Mouse (Mus musculus) ES-E14 (cell line): Measurements from ENCODE around the gene Casc1. TPM values are rescaled to one million over a fixed set of nuclear protein-coding genes. Genes with fewer than 3 reads are reported as not detected.

Source experiments
- DNase-seq: peaks from one replicate; pipeline ENCODE4 v3.0.0-alpha.2; 2013; ENCODE audit warnings: low read depth, low spot score
- H3K27ac ChIP-seq: 2 replicates; pipeline ENCODE4 v1.5.1; 2012; ENCODE audit warnings: low read depth, mild to moderate bottlenecking, low read length, moderate library complexity, mixed read lengths; ENCODE audit not compliant: poor library complexity, insufficient read depth, severe bottlenecking
- H3K36me3 ChIP-seq: 2 replicates; pipeline ENCODE4 v1.6.1; 2012; ENCODE audit warnings: mild to moderate bottlenecking, low read length, moderate library complexity, mixed read lengths; ENCODE audit not compliant: control insufficient read depth, poor library complexity, insufficient read depth, severe bottlenecking
- H3K4me1 ChIP-seq, 2 experiments: fragments of 150-350 bp in 1 of 2; sonication (generic) in 1 of 2; 2 replicates each; pipeline ENCODE4 v1.6.1; 2012; ENCODE audit warnings: low read length in 2 of 2, mild to moderate bottlenecking in 1 of 2, mixed read lengths in 1 of 2; ENCODE audit not compliant: control insufficient read depth in 2 of 2, insufficient read depth in 2 of 2, poor library complexity in 1 of 2
- H3K4me3 ChIP-seq, 2 experiments: fragments of 150-350 bp in 1 of 2; sonication (generic) in 1 of 2; 2 replicates each; pipeline ENCODE4 v1.5.1; 2012; ENCODE audit warnings: low read length in 2 of 2, low read depth in 1 of 2, mild to moderate bottlenecking in 1 of 2, mixed read lengths in 1 of 2; ENCODE audit not compliant: insufficient read depth in 1 of 2, poor library complexity in 1 of 2, severe bottlenecking in 1 of 2
- H3K9ac ChIP-seq: 2 replicates; pipeline ENCODE4 v1.6.1; 2012; ENCODE audit warnings: low read depth, mild to moderate bottlenecking, low read length, mixed read lengths; ENCODE audit not compliant: poor library complexity, insufficient read depth, severe bottlenecking
- H3K9me3 ChIP-seq: fragments of 150-350 bp; sonication (generic); 2 replicates; pipeline ENCODE4 v1.6.1; 2012; ENCODE audit warnings: low read depth, mild to moderate bottlenecking, low read length; ENCODE audit not compliant: control insufficient read depth, insufficient read depth
- CHD2 ChIP-seq: IDR thresholded peaks from 2 replicates; pipeline ENCODE4 v1.6.1; 2014; ENCODE audit warnings: mild to moderate bottlenecking, low read depth, low read length, inconsistent platforms
- HCFC1 ChIP-seq: IDR thresholded peaks from 2 replicates; pipeline ENCODE4 v1.6.1; 2012; ENCODE audit warnings: low read length, inconsistent platforms, borderline replicate concordance; ENCODE audit not compliant: insufficient read depth
- MAFK ChIP-seq: IDR thresholded peaks from 2 replicates; pipeline ENCODE4 v1.6.1; 2014; ENCODE audit warnings: mild to moderate bottlenecking, low read depth, low read length, inconsistent platforms; ENCODE audit not compliant: insufficient read depth
- ZC3H11A ChIP-seq: IDR thresholded peaks from 2 replicates; pipeline ENCODE4 v1.6.1; 2012; ENCODE audit warnings: low read depth, mild to moderate bottlenecking, inconsistent platforms, low read length, borderline replicate concordance
- ZNF384 ChIP-seq: IDR thresholded peaks from 2 replicates; pipeline ENCODE4 v1.6.1; 2012; ENCODE audit warnings: low read depth, low read length, inconsistent platforms
- in situ Hi-C, 2 experiments: fragments of 600-800 bp; cut with MboI; formaldehyde crosslinking; loops; one replicate each; pipeline ENCODE4 v1.15.1; 2025; ENCODE audit warnings: low sequenced_read_pairs in 2 of 2, inconsistent platforms in 1 of 2; ENCODE audit not compliant: unreplicated experiment in 2 of 2
- total RNA-seq: library from RNA; depleted of rRNA; stranded (reverse); fragments of 300-350 nt; gene quantifications from 2 replicates; pipeline ENCODE4 v1.2.3, GENCODE M21; 2012

Casc1 gene
- total RNA-seq, 1 experiment: 0.80 TPM

DNA sequence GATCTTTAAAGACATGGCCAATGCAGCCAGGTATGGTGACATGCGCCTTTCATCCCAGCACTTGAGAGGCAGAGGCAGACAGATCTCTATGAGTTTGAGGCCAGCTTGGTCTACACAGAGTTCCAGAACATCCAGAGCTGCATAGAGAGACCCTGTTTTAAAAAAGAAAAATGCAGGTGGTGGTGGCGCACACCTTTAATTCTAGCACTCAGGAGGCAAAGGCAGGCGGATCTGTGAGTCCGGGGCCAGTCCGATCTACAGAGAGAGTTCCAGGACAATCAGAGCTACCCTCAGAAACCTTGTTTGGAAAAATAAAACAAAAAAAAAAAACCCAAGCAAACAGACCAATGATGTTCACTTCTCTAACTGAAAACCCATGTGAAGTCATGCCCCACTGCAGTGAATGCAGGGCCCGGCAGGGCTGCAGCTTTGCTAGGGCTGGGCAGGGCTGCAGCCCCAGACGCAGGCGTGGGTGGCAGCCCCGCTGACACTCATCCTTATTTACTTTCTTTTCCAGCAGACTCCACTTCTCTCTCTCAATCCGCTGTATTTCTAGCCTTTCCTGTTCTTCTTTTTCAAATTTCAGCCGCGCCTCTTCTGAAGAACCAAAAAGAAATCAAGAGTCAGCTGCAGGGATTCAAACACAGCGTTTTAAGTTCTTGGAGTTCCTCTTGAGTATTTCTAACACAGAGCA lies 8.2 kb downstream of the Casc1 start:
- H3K4me3 ChIP-seq: no peak overlapping the region
- TF ChIP-seq HCFC1: no peak
- no peak for TF ChIP-seq ZC3H11A
- no peak for TF ChIP-seq MAFK
- no peak for TF ChIP-seq CHD2
- TF ChIP-seq ZNF384: no peak
- no peaks in the 10 kb centered on the region for H3K36me3 ChIP-seq
- in situ Hi-C loops: loop anchor here in 1 of 2 experiments (25.0 kb wide), 1 partner anchor 135 kb away; no protein-coding TSS in a partner anchor
- H3K9ac ChIP-seq: no peak overlapping the region
- H3K27ac ChIP-seq: no peak overlapping the region
- H3K4me1 ChIP-seq: no peaks in the 10 kb centered on the region
- no peaks in the 10 kb centered on the region for H3K9me3 ChIP-seq
- DNase-seq: no peak

- H3K4me1 ChIP-seq: no peaks in the 10 kb centered on the region
- no peak for DNase-seq
- no peaks in the 10 kb centered on the region for H3K36me3 ChIP-seq
- H3K9me3 ChIP-seq: no peaks in the 10 kb centered on the region
- H3K9ac ChIP-seq: no peak overlapping the region
- no peak overlapping the region for H3K27ac ChIP-seq
- TF ChIP-seq MAFK (no peak), ZC3H11A (no peak), ZNF384 (no peak), CHD2 (no peak), HCFC1 (no peak)
- in situ Hi-C loops: no loop called here
- H3K4me3 ChIP-seq: no peak overlapping the region
These were observed 12.7 kb downstream of the Casc1 start for GRCm38 (mm10) chr6:145197949-145198686.

DNA sequence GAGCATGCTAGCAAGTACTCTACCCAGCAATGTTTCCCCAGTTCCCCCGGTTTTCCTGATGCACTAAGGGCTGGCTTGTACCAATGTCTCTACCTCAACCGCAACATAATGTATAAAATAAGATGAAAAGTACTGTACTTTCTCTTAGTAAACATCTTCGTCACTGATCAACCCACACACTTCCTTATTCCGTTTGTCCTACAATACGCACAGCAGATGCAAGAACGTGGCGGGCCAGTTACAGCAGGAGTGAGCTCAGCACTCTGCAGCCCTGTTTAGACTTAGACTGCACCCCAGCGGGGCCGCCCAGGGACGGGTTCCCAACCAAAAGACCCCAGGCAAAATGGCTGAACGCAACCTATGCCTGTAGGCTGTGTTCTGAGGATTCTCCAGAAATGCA lies 17.4 kb downstream of the Casc1 start:
- no peaks in the 10 kb centered on the region for H3K36me3 ChIP-seq
- H3K4me3 ChIP-seq: no peak overlapping the region
- DNase-seq: no peak
- in situ Hi-C loops: no loop called here
- no peaks in the 10 kb centered on the region for H3K9me3 ChIP-seq
- H3K4me1 ChIP-seq: no peaks in the 10 kb centered on the region; a peak in 1 of 4 replicates
- no peak for TF ChIP-seq HCFC1
- no peak for TF ChIP-seq ZC3H11A
- TF ChIP-seq CHD2: no peak
- no peak for TF ChIP-seq MAFK
- H3K9ac ChIP-seq: no peak overlapping the region
- no peak overlapping the region for H3K27ac ChIP-seq

DNA sequence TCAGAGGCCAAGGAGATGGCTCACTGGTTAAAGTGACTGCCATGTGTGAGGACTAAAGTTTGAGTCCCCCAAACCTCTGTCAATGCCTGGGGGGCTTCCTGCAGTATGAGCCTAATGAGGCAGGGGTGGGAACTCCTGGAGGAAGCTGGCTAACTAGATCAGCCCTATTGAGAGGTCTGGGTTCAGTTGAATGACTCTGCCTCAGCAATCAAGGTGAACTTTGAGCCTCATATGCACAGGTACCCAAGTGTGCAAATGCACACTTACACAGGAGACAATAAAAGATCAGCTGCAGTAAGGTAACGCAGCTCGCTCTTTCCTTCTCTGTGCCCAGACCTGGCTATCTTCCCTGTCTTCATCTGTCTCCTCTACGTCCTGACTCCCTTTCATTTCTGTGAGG lies 17.8 kb downstream of the Casc1 start:
- Histone ChIP-seq H3K9ac (no peak overlapping the region), H3K36me3 (no peaks in the 10 kb centered on the region), H3K4me1 (peaks cover 0 to 2% of the 10 kb centered on the region in 2 experiments; a peak in 1 of 4 replicates), H3K27ac (no peak overlapping the region), H3K9me3 (no peaks in the 10 kb centered on the region), H3K4me3 (no peak overlapping the region)
- in situ Hi-C loops: no loop called here
- DNase-seq: no peak
- TF ChIP-seq MAFK (no peak), CHD2 (no peak), HCFC1 (no peak), ZC3H11A (no peak), ZNF384 (no peak)
